Mouse (Mus musculus) kidney, postnatal 14 days (tissue): ENCODE measurements at regions not wholly inside any gene's neighbourhood (a gene's known extent, or its start where the extent isn't known, plus 50 kb on each side); places are given as distances from the start of the nearest gene placed in this dataset.

Experiments
- DNase-seq: peaks from one replicate; pipeline ENCODE4 v3.0.0; 2022; ENCODE audit warnings: mixed read lengths

DNA sequence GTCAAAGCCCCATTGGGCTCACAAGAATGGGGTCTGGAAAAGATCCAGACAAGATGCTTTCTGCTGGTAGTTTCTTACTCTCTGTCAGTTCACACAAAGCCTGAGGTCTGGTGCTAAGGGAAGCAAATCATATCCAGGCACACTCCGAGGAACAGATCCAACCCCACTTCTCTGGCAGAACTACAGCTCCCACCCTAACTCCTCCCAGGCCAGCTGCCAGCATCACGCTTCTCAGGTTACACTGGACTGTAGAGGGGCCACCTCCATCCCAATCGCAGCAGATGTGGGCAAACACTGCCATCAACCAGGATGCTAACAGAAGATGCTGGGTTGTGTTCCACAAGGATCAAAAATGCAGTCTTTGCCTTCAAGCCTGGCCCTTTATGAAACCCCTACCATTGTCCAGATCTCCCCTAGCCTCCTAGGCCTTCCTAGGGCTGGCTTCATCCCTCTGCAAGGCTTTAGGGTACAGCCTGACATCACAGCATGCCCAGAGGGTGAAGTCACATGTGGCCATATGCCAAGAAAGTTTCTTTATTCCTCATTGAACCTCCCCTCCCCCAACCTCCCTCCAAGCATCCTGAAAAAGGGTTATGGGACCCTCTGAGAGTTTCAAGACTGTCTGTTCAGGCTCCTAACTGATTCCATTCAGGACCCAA lies 99.6 kb upstream of the 2610301B20Rik start:
- DNase-seq: no peak

DNA sequence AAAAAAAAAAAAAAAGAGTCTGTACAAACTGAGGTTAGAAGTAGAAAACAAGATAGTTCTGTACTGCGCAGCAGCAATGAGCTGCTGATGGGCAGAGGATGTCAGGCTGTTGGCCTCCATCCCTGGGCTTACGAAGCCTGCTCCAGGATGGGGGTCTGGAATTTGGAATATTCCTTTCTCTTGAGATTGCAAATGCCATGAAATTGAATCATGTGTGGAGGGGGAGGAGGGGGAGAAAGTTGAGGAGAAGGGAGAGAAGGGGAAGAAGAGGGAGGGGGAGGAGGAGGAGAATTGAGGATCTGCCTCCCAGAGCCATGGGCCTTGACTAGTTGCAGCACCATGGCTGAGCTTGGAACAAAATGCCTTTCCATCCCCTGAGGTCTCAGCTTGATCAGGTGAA lies 87.6 kb upstream of the 2610301B20Rik start:
- no peak for DNase-seq

DNA sequence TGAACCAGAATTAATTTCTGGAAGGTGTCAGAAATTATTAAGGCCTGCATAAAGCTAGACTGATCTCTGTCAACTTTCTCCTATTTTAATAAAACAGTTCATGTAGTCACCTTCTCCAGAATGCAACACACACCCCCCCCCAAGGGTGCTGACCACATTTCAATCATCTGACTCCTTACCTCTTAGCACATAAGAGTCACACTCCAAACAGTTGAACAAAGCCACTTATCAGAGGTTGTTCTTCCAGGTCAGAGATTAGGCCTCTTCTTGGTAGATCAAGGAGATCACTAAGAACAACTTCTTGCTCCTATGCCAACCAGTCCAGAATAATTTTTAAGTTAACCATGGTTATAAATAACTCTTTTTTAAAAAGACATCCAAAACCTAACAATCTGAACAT lies 86.0 kb upstream of the 2610301B20Rik start:
- no peak for DNase-seq

DNA sequence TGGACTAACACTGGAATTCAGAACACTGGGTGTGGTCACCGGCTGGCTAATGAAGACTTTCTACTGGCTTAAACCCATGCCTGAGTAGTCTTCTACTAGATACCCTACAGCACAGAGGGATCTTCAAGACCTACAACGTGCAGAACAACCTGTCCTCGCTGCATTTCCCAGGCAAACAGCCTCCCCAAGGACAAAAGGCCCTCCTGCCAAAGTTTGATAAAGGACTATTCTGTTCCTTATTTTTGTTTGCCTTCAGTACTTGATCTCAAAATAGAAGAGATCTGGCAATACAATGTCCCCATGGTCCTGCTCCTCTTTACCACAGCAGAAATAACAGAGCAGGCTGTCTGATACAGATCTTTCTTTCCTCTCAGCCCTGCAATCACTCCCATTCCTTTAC lies 85.2 kb upstream of the 2610301B20Rik start:
- DNase-seq: no peak

DNA sequence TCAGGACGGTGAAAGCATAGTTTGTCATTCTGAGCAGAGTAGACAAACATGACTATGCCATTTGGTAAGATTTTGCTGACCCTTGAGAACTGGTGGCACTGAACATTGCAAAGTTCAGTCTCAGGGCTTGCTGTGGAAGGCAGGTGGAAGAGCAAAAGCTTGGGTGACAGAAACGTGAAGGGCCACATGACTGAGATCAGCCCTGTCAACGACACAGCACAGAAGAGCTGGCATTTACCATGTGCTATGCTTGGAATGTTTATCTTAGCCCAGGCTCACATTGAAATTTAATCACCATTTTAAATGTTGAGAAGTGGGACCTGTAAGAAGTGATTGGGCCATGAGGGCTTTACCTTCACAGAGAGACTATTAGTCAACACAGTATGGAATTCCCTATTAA lies 81.7 kb upstream of the 2610301B20Rik start:
- DNase-seq: no peak

DNA sequence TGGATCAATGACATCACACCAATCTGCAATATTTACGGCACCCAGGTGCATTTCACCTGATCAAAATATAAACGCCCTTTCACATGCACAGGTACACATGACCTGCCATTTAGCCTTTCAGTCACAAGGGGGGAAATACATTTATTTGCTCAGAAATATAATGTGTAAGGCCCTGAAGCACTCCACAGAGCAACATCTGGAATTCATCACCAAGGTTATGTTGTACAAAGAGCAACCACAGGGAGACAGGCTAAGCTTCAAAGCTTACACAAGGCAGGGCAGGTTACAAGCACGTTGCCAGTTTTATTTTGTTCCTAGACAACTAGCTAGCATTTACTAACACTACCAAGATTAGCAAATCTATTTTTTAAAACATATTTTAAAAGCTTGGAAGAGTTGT lies 79.8 kb upstream of the 2610301B20Rik start:
- DNase-seq: no peak

DNA sequence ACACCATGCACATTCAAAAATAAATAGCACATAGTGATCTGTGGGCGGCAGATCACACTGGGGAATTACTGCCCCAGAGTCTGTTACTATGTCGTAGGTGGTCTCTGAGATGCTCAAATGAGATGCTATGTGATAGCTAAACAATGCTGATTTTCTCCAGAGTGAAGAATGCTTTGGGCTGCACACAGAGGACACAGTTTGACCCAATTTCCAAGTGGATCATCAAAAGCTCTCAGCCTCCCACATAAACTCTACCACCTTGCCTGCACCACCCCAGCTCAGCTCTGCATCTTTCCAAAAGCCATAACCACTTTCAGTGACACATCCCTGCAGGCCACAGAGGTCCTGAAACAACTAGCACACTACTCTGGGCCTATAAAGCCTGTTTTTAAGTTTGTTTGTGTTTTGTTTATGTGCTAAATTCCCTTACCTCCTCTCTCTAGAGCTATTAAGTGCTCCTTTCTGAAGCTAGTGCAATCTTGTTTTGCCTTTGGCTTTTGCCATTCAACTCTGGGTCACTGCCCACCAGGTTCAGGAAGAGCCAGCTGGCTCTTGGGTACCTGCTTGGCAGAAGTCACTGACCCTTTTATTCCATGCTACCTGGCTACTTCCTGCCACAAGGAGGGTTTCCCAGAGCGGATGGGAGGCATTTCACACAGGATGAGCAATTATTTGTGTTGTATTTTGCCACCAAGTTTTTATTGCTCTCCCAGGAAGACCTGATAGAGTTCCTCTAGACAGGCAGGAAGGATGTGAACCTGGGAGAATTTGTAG lies 73.3 kb upstream of the 2610301B20Rik start:
- no peak for DNase-seq

DNA sequence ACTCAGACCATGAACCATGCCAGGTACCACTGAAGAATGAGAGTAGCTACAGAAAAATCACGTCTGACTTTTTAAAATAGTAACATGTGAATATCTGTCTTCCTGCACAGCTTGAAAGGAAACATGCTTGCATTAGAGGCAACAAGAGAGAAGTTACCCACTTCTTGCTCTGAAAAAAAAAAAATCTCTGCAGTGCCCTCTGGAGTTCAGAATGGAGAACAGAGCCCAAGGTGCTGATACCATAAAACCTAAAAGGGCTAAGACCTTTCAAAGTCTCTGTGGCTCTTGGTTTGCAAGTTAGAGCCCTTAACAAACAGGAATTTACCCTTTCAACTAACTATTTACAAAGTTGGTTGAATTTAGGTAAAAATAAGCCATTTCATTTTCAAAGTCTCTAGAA lies 69.6 kb upstream of the 2610301B20Rik start:
- DNase-seq: no peak

DNA sequence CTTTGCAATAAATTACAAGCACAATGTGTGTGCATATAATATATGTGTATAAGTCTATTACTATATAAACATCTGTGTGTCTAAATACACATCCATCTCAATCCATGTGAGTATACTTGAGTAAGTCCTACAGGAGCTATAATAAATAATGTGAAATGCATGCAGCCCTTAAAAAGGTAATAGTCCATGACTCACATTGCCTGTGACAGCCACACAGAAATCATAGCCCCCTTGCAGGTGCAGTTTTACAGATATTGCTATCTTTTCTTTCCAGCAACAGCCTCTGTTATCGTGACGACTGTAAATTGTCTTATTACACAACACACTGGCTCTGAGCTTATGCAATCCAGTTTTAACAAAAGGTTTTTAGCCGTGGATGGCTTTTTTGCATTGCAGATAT lies 67.0 kb upstream of the 2610301B20Rik start:
- DNase-seq: no peak

DNA sequence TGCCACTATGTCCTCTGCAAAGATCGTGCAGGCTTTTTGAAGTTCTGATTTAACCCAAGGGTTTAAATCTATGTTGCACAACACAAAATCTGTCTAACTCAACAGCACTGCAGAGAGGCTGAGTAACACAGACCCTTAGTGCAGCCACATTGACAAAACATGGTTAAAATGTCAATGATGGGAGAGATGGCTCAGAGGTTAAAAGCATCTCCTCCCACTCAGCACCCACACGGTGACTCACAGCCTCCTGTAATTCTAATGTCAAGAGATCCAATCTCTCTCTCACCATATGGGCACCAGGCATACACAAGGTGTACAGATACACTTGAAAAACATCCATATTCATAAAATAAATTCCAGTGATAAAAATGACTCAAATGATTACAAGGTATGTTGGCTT lies 61.4 kb upstream of the 2610301B20Rik start:
- no peak for DNase-seq
